Mouse (Mus musculus) CH12.LX (cell line): ENCODE results near the gene Ptpn11. TPM values are rescaled to one million over a fixed set of nuclear protein-coding genes. Genes with fewer than 3 reads are reported as not detected.

Experiments used
- DNase-seq: peaks from one replicate; pipeline ENCODE4 v3.0.0-alpha.2; 2013; ENCODE audit errors: extremely low read depth
- H3K27ac ChIP-seq: 2 replicates; pipeline ENCODE4 v1.5.1; 2012; ENCODE audit warnings: low read depth, mild to moderate bottlenecking, control low read depth, moderate library complexity; ENCODE audit not compliant: insufficient read depth
- H3K27me3 ChIP-seq: replicated peaks from 2 replicates; pipeline ENCODE3; 2012; ENCODE audit warnings: inconsistent platforms
- H3K36me3 ChIP-seq, 2 experiments: replicated peaks in 1 of 2; 2 replicates each; pipeline versions ENCODE3 to v1.6.1; 2012; ENCODE audit warnings: inconsistent platforms in 1 of 2, low read length in 1 of 2, mild to moderate bottlenecking in 1 of 2, mixed read lengths in 1 of 2, moderate library complexity in 1 of 2; ENCODE audit not compliant: control insufficient read depth in 1 of 2, insufficient read depth in 1 of 2
- H3K4me1 ChIP-seq, 2 experiments: 2 replicates each; pipeline ENCODE4 v1.6.1; 2012; ENCODE audit warnings: inconsistent platforms in 1 of 2, moderate library complexity in 1 of 2; ENCODE audit not compliant: insufficient read depth in 2 of 2, control insufficient read depth in 1 of 2
- H3K4me2 ChIP-seq: 2 replicates; pipeline ENCODE4 v1.6.1; 2012; ENCODE audit warnings: low read depth, mild to moderate bottlenecking, control low read depth; ENCODE audit not compliant: poor library complexity, insufficient read depth, severe bottlenecking
- H3K4me3 ChIP-seq, 3 experiments: fragments of 150-350 bp in 1 of 3; sonication (generic) in 1 of 3; replicated peaks in 1 of 3; 2 replicates each; pipeline versions ENCODE3 to v1.5.1; 2011 to 2012; ENCODE audit warnings: low read depth in 2 of 3, low read length in 2 of 3, mild to moderate bottlenecking in 2 of 3, moderate library complexity in 2 of 3, control low read depth in 1 of 3, improper control_type of control experiment in 1 of 3, inconsistent platforms in 1 of 3, mixed read lengths in 1 of 3; ENCODE audit not compliant: poor library complexity in 1 of 3
- H3K79me2 ChIP-seq: replicated peaks from 2 replicates; pipeline ENCODE4 v1.6.1; 2012; ENCODE audit warnings: mild to moderate bottlenecking, moderate library complexity; ENCODE audit not compliant: control insufficient read depth, poor library complexity, insufficient read depth, severe bottlenecking; ENCODE audit errors: extremely low read depth
- H3K9ac ChIP-seq: 2 replicates; pipeline ENCODE4 v1.6.1; 2012; ENCODE audit warnings: low read depth, mild to moderate bottlenecking, control low read depth, moderate library complexity; ENCODE audit not compliant: insufficient read depth
- H3K9me3 ChIP-seq: replicated peaks from 2 replicates; pipeline ENCODE3; 2012; ENCODE audit warnings: low read length, inconsistent platforms, mixed read lengths
- BHLHE40 ChIP-seq: IDR thresholded peaks from 2 replicates; pipeline ENCODE4 v1.6.1; 2011; ENCODE audit warnings: mild to moderate bottlenecking, low read depth, low read length, improper control_type of control experiment
- CHD1 ChIP-seq: IDR thresholded peaks from 2 replicates; pipeline ENCODE4 v1.6.1; 2012; ENCODE audit warnings: low read depth, low read length, improper control_type of control experiment, inconsistent platforms
- CHD2 ChIP-seq: IDR thresholded peaks from 2 replicates; pipeline ENCODE4 v1.6.1; 2011; ENCODE audit warnings: low read length, improper control_type of control experiment
- CTCF ChIP-seq, 2 experiments: IDR thresholded peaks in 1 of 2; conservative IDR thresholded peaks in 1 of 2; 2 replicates each; pipeline ENCODE4 v1.5.1; 2011 to 2012; ENCODE audit warnings: low read depth in 2 of 2, low read length in 2 of 2, improper control_type of control experiment in 1 of 2, inconsistent platforms in 1 of 2, mild to moderate bottlenecking in 1 of 2, moderate library complexity in 1 of 2
- E2F4 ChIP-seq: IDR thresholded peaks from 2 replicates; pipeline ENCODE4 v1.6.1; 2011; ENCODE audit warnings: low read depth, low read length, improper control_type of control experiment; ENCODE audit not compliant: insufficient replicate concordance
- ELF1 ChIP-seq: IDR thresholded peaks from 2 replicates; pipeline ENCODE4 v1.6.1; 2014; ENCODE audit warnings: low read depth, mild to moderate bottlenecking, inconsistent platforms, low read length, improper control_type of control experiment
- EP300 ChIP-seq: IDR thresholded peaks from 2 replicates; pipeline ENCODE4 v1.6.1; 2011; ENCODE audit warnings: low read length, improper control_type of control experiment
- ETS1 ChIP-seq: conservative IDR thresholded peaks from 2 replicates; pipeline ENCODE4 v1.6.1; 2012; ENCODE audit warnings: low read depth, mild to moderate bottlenecking, inconsistent platforms, low read length, improper control_type of control experiment, moderate library complexity
- GABPA ChIP-seq: IDR thresholded peaks from 2 replicates; pipeline ENCODE4 v1.6.1; 2012; ENCODE audit warnings: low read depth, low read length, improper control_type of control experiment, inconsistent platforms; ENCODE audit not compliant: insufficient replicate concordance
- HCFC1 ChIP-seq: IDR thresholded peaks from 2 replicates; pipeline ENCODE4 v1.6.1; 2012; ENCODE audit warnings: low read depth, mild to moderate bottlenecking, inconsistent platforms, low read length, improper control_type of control experiment
- IRF4 ChIP-seq: IDR thresholded peaks from 2 replicates; pipeline ENCODE4 v1.6.1; 2014; ENCODE audit warnings: low read depth, mild to moderate bottlenecking, inconsistent platforms, low read length, improper control_type of control experiment
- JUN ChIP-seq: IDR thresholded peaks from 2 replicates; pipeline ENCODE4 v1.6.1; 2011; ENCODE audit warnings: low read depth, mild to moderate bottlenecking, low read length, improper control_type of control experiment, moderate library complexity; ENCODE audit not compliant: insufficient read depth
- JUND ChIP-seq: conservative IDR thresholded peaks from 2 replicates; pipeline ENCODE4 v1.6.1; 2011; ENCODE audit warnings: low read depth, low read length, improper control_type of control experiment
- KAT2A ChIP-seq: IDR thresholded peaks from 2 replicates; pipeline ENCODE4 v1.6.1; 2012; ENCODE audit warnings: low read length, improper control_type of control experiment, inconsistent platforms; ENCODE audit not compliant: insufficient replicate concordance
- MAFK ChIP-seq: IDR thresholded peaks from 2 replicates; pipeline ENCODE4 v1.6.1; 2011; ENCODE audit warnings: low read length, improper control_type of control experiment; ENCODE audit not compliant: insufficient replicate concordance
- MAX ChIP-seq: IDR thresholded peaks from 2 replicates; pipeline ENCODE4 v1.6.1; 2011; ENCODE audit warnings: low read length, improper control_type of control experiment
- MAZ ChIP-seq: IDR thresholded peaks from 2 replicates; pipeline ENCODE4 v1.6.1; 2012; ENCODE audit warnings: low read depth, mild to moderate bottlenecking, inconsistent platforms, low read length, improper control_type of control experiment, moderate library complexity
- MEF2A ChIP-seq: IDR thresholded peaks from 2 replicates; pipeline ENCODE4 v1.6.1; 2014; ENCODE audit warnings: low read depth, mild to moderate bottlenecking, inconsistent platforms, low read length, improper control_type of control experiment, borderline replicate concordance
- MXI1 ChIP-seq: IDR thresholded peaks from 2 replicates; pipeline ENCODE4 v1.6.1; 2011; ENCODE audit warnings: mild to moderate bottlenecking, low read depth, low read length, improper control_type of control experiment
- MYC ChIP-seq: IDR thresholded peaks from 2 replicates; pipeline ENCODE4 v1.6.1; 2011; ENCODE audit warnings: low read depth, mild to moderate bottlenecking, improper control_type of control experiment, low read length
- NRF1 ChIP-seq: IDR thresholded peaks from 2 replicates; pipeline ENCODE4 v1.6.1; 2014; ENCODE audit warnings: low read depth, mild to moderate bottlenecking, inconsistent platforms, low read length, improper control_type of control experiment, moderate library complexity
- PAX5 ChIP-seq: IDR thresholded peaks from 2 replicates; pipeline ENCODE4 v1.6.1; 2012; ENCODE audit warnings: low read length, inconsistent platforms, mixed read lengths
- POLR2A ChIP-seq: IDR thresholded peaks from 2 replicates; pipeline ENCODE4 v1.6.1; 2011; ENCODE audit warnings: low read depth, mild to moderate bottlenecking, improper control_type of control experiment, low read length
- POLR2AphosphoS2 ChIP-seq: IDR thresholded peaks from 2 replicates; pipeline ENCODE4 v1.6.1; 2011; ENCODE audit warnings: low read depth, low read length, improper control_type of control experiment
- RAD21 ChIP-seq: IDR thresholded peaks from 2 replicates; pipeline ENCODE4 v1.6.1; 2011; ENCODE audit warnings: low read depth, mild to moderate bottlenecking, low read length, improper control_type of control experiment, moderate library complexity
- RCOR1 ChIP-seq: conservative IDR thresholded peaks from 2 replicates; pipeline ENCODE4 v1.6.1; 2012; ENCODE audit warnings: low read depth, mild to moderate bottlenecking, inconsistent platforms, low read length, improper control_type of control experiment
- SIN3A ChIP-seq: IDR thresholded peaks from 2 replicates; pipeline ENCODE4 v1.6.1; 2012; ENCODE audit warnings: low read length, improper control_type of control experiment, inconsistent platforms
- SMC3 ChIP-seq: IDR thresholded peaks from 2 replicates; pipeline ENCODE4 v1.6.1; 2011; ENCODE audit warnings: low read depth, low read length, improper control_type of control experiment
- TBP ChIP-seq: conservative IDR thresholded peaks from 2 replicates; pipeline ENCODE4 v1.6.1; 2011; ENCODE audit warnings: low read depth, low read length, improper control_type of control experiment
- TCF12 ChIP-seq: IDR thresholded peaks from 2 replicates; pipeline ENCODE4 v1.6.1; 2014; ENCODE audit warnings: low read depth, mild to moderate bottlenecking, inconsistent platforms, low read length, improper control_type of control experiment
- UBTF ChIP-seq: IDR thresholded peaks from 2 replicates; pipeline ENCODE4 v1.6.1; 2012; ENCODE audit warnings: low read depth, mild to moderate bottlenecking, inconsistent platforms, low read length, improper control_type of control experiment, moderate library complexity
- ZC3H11A ChIP-seq: IDR thresholded peaks from 2 replicates; pipeline ENCODE4 v1.6.1; 2012; ENCODE audit warnings: low read depth, mild to moderate bottlenecking, inconsistent platforms, low read length, improper control_type of control experiment
- ZKSCAN1 ChIP-seq: IDR thresholded peaks from 2 replicates; pipeline ENCODE4 v1.6.1; 2012; ENCODE audit warnings: low read depth, inconsistent platforms, low read length, improper control_type of control experiment, borderline replicate concordance
- ZMIZ1 ChIP-seq: IDR thresholded peaks from 2 replicates; pipeline ENCODE4 v1.6.1; 2012; ENCODE audit warnings: low read depth, mild to moderate bottlenecking, inconsistent platforms, low read length, improper control_type of control experiment
- ZNF384 ChIP-seq: IDR thresholded peaks from 2 replicates; pipeline ENCODE4 v1.6.1; 2012; ENCODE audit warnings: low read depth, low read length, improper control_type of control experiment, inconsistent platforms
- dilution Hi-C: fragments of 300-500 bp; cut with MboI; formaldehyde crosslinking; loops from 2 replicates; pipeline ENCODE4 v1.14.3; 2020; ENCODE audit warnings: low sequenced_read_pairs; ENCODE audit not compliant: extremely low pct_unique_long_range_greater_than_20kb, extremely low pct_ligation_motif_present
- in situ Hi-C: fragments of 300-500 bp; cut with MboI; formaldehyde crosslinking; loops from 3 replicates; pipeline ENCODE4 v1.14.3; 2019; ENCODE audit warnings: low sequenced_read_pairs, low pct_ligation_motif_present, low pct_unique_long_range_greater_than_20kb, mixed read lengths
- polyA plus RNA-seq: library from polyadenylated mRNA; unstranded; fragments of >175 nt; gene quantifications from 2 replicates; pipeline ENCODE4 v1.2.1, GENCODE M21; 2012; ENCODE audit warnings: low read depth; ENCODE audit not compliant: insufficient read length
- total RNA-seq, 2 experiments: library from RNA; depleted of rRNA; stranded (reverse); fragments of 300-350 nt in 1 of 2; fragments of >200 nt in 1 of 2; gene quantifications; 2 replicates each; pipeline ENCODE4 v1.2.3; 2012 to 2014

Ptpn11 gene
- total and polyA plus RNA-seq, 3 experiments = 33.2 to 62.8 (median 44.6) TPM

GRCm38 (mm10) chr5:121179077-121179857 is 11.9 kb downstream of the Ptpn11 start:
- in situ Hi-C loops (loop anchor here (10.0 kb wide), 1 partner anchor 224 kb away; no protein-coding TSS in a partner anchor), dilution Hi-C loops (no loop called here)
- Histone ChIP-seq H3K79me2 (peaks cover 59% of the 10 kb centered on the region), H3K4me1 (peaks cover 35 to 91% of the 10 kb centered on the region in 2 experiments), H3K27ac (peak overlapping the region; percentile 92), H3K27me3 (no peaks in the 10 kb centered on the region), H3K4me3 (no peak overlapping the region), H3K4me2 (peak overlapping the region; percentile 69), H3K36me3 (peaks cover 3 to 25% of the 10 kb centered on the region in 2 experiments), H3K9ac (peak overlapping the region; percentile 25; the same call in 1 of the 2 replicates), H3K9me3 (no peaks in the 10 kb centered on the region)
- peak; percentile 87 for DNase-seq
- TF ChIP-seq TCF12 (peak; percentile 61), ZNF384 (no peak), CTCF (conservative IDR thresholded peaks at IDR 0.05 in 1 of 2, IDR thresholded peaks at IDR 0.05 in 1 of 2; ENCODE audit: low read depth in 2 of 2, low read length in 2 of 2) (no peak), RAD21 (no peak), BHLHE40 (peak; percentile 55), UBTF (0 out of 2 replicates have a peak, but pooled peaks have one; percentile 45), RCOR1 (peak; percentile 72; the same call in 1 of the 2 replicates), SIN3A (peak; percentile 88), MXI1 (peak; percentile 78; the same call in 1 of the 2 replicates), HCFC1 (no peak), TBP (0 out of 2 replicates have a peak, but pooled peaks have one; percentile 51), KAT2A (no peak), PAX5 (no peak), GABPA (no peak), ELF1 (no peak), MYC (0 out of 2 replicates have a peak, but pooled peaks have one; percentile 33), ETS1 (peak; percentile 72), E2F4 (no peak), MAX (peak; percentile 25; the same call in 1 of the 2 replicates), ZC3H11A (no peak), CHD1 (peak; percentile 89; the same call in 1 of the 2 replicates), MEF2A (no peak; the same call in 1 of the 2 replicates), ZKSCAN1 (no peak), POLR2AphosphoS2 (no peak), CHD2 (no peak; the same call in 1 of the 2 replicates), IRF4 (peak; percentile 38; the same call in 1 of the 2 replicates), EP300 (peak; percentile 78), MAZ (0 out of 2 replicates have a peak, but pooled peaks have one; percentile 31), JUND (no peak), POLR2A (peak; percentile 44), NRF1 (peak; percentile 54; the same call in 1 of the 2 replicates), SMC3 (no peak), ZMIZ1 (0 out of 2 replicates have a peak, but pooled peaks have one; percentile 33), JUN (no peak), MAFK (0 out of 2 replicates have a peak, but pooled peaks have one; percentile 36)
- TF ChIP-seq, all 38 proteins: peak for 18
